13 mouse cellular contexts compared by ENCODE assay signal in the genomic region with DNA sequence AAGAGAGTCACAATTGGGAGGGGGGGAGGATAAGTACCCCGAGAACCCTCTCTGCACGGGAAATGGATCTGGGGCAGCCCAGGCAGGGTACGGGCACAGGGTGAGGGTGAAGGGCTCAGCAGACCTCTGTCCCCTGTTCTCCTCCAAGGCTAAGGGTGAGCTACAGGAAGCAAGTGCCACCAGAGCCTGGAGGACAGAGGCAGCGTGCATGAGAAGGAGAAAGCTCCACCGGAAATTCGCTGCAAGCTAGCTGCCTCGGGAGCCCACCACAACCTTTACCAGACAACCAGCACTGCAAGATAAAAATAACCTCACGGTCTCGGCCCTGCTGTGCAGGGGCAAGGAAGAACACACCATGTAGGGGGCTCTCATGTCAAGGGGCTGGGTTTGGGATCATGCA. TPM values are rescaled to one million over a fixed set of nuclear protein-coding genes. Genes with fewer than 3 reads are reported as not detected.
DNase-seq lines count a peak whose midpoint lies in the region; ATAC-seq and TF ChIP-seq lines count a peak whose summit lies in the region.
"Had no signal": no experiment of that assay in that cellular context is flagged by ENCODE, and none has a peak within 500 bp of the region (broad histone marks: within the 10 kb centered on the region; RNA-seq: fewer than 3 reads in every experiment).

No protein-coding gene starts in this region.

- no peak for TF ChIP-seq CTCF in bone marrow, adult 2 months (IDR thresholded peaks at IDR 0.05; ENCODE audit: control insufficient read depth, insufficient read depth, low read length)

- H3K9me3 ChIP-seq in heart, embryonic 14.5 days (ENCODE audit: control insufficient read depth, low read length) = no peaks in the 10 kb centered on the region
- 0 out of 2 replicates have a peak, but pooled peaks cover 3% of the 10 kb centered on the region for H3K9me3 ChIP-seq in megakaryocyte, embryonic 14.5 days
- H3K9me3 ChIP-seq in hindbrain, embryonic 10.5 days = peaks cover 5% of the 10 kb centered on the region; the same call in 1 of the 2 replicates
- H3K9me3 ChIP-seq: neural tube, embryonic 12.5 days had no signal

- ATAC-seq in heart, embryonic 14.5 days (ENCODE audit: insufficient number of reproducible peaks, insufficient read depth, low FRiP score, low read depth) = no peak
- ATAC-seq: intestine, postnatal 0 days had no signal

- H3K27me3 ChIP-seq in heart, embryonic 14.5 days (ENCODE audit: control insufficient read depth, insufficient read depth, low read length) = no peaks in the 10 kb centered on the region
- no peaks in the 10 kb centered on the region for H3K27me3 ChIP-seq in megakaryocyte, embryonic 14.5 days (replicated peaks)
- H3K27me3 ChIP-seq in hindbrain, embryonic 10.5 days (ENCODE audit: insufficient read depth, poor library complexity, severe bottlenecking) = no peaks in the 10 kb centered on the region
- H3K27me3 ChIP-seq: neural tube, embryonic 12.5 days had no signal

- H3K4me1 ChIP-seq in heart, embryonic 14.5 days (ENCODE audit: control insufficient read depth in 2 of 2, insufficient read depth in 2 of 2, low read length in 2 of 2) = peaks cover 19 to 25% of the 10 kb centered on the region in 2 experiments
- H3K4me1 ChIP-seq in bone marrow, adult 2 months (ENCODE audit: control insufficient read depth, insufficient read depth, low read length) = peaks cover 5% of the 10 kb centered on the region
- peaks cover 52% of the 10 kb centered on the region for H3K4me1 ChIP-seq in megakaryocyte, embryonic 14.5 days
- H3K4me1 ChIP-seq in hindbrain, embryonic 10.5 days (replicated peaks) = peaks cover 6% of the 10 kb centered on the region
- H3K4me1 ChIP-seq: neural tube, embryonic 12.5 days had no signal

- peak overlapping the region; percentile 1; the same call in 1 of the 2 replicates for H3K4me2 ChIP-seq in heart, embryonic 14.5 days (ENCODE audit: low read length)
- H3K4me2 ChIP-seq: neural tube, embryonic 12.5 days had no signal

- WGBS in heart, embryonic 14.5 days = 31% methylated on average over 9 of the region's 9 CpGs
- 4% methylated on average over 9 of the region's 9 CpGs for WGBS in bone marrow, adult 2 months
- WGBS in hindbrain, embryonic 10.5 days = 86% methylated on average over 9 of the region's 9 CpGs

- peak overlapping the region; percentile 73 to 93 for H3K27ac ChIP-seq in heart, embryonic 14.5 days (replicated peaks in 1 of 2; ENCODE audit: control insufficient read depth in 1 of 2, insufficient read depth in 1 of 2, low read depth in 2 of 2, low read length in 2 of 2)
- H3K27ac ChIP-seq in bone marrow, adult 2 months (ENCODE audit: control insufficient read depth, insufficient read depth, low read depth, low read length, poor library complexity) = 0 out of 2 replicates have a peak overlapping the region, but pooled peaks have one; percentile 13
- H3K27ac ChIP-seq in hindbrain, embryonic 10.5 days = no peak overlapping the region
- H3K27ac ChIP-seq: left cerebral cortex, adult 2 months; neural tube, embryonic 12.5 days had no signal

- no peak for DNase-seq in heart, postnatal 36 days
- DNase-seq in 416B (ENCODE audit: low read depth) = peak; percentile 84
- no peak for DNase-seq in embryo, embryonic 9.5 days (ENCODE audit: extremely low spot score)
- DNase-seq in hindbrain, embryonic 10.5 days (ENCODE audit: low spot score) = no peak
- DNase-seq in layer of hippocampus, adult 9-10 months (ENCODE audit: low spot score) = no peak
- DNase-seq: cerebellum, adult 9-11 months; lung, postnatal 4 days had no signal

- H3K9ac ChIP-seq in heart, embryonic 14.5 days (ENCODE audit: low read length) = no peak overlapping the region
- H3K9ac ChIP-seq: neural tube, embryonic 12.5 days had no signal

- no peak overlapping the region for H3K4me3 ChIP-seq in heart, embryonic 14.5 days (ENCODE audit: control insufficient read depth in 1 of 2, insufficient read depth in 1 of 2, low read depth in 1 of 2, low read length in 2 of 2)
- H3K4me3 ChIP-seq in bone marrow, adult 2 months (replicated peaks; ENCODE audit: control insufficient read depth, low read depth, low read length) = no peak overlapping the region
- H3K4me3 ChIP-seq in megakaryocyte, embryonic 14.5 days (replicated peaks) = peak overlapping the region; percentile 78
- no peak overlapping the region for H3K4me3 ChIP-seq in hindbrain, embryonic 10.5 days
- H3K4me3 ChIP-seq: left cerebral cortex, adult 2 months; neural tube, embryonic 12.5 days had no signal

- no peak for TF ChIP-seq POLR2A in bone marrow, adult 2 months (IDR thresholded peaks at IDR 0.05; ENCODE audit: borderline replicate concordance, control insufficient read depth, low read depth, low read length)

- intact Hi-C loops in heart, postnatal 36 days (cut with DNase I) = no loop called here

- H3K36me3 ChIP-seq in heart, embryonic 14.5 days (ENCODE audit: control insufficient read depth, insufficient read depth, low read length) = peaks cover 3% of the 10 kb centered on the region
- peaks cover 1% of the 10 kb centered on the region for H3K36me3 ChIP-seq in megakaryocyte, embryonic 14.5 days (replicated peaks; ENCODE audit: low read length)
- 0 out of 2 replicates have a peak, but pooled peaks cover under 1% of the 10 kb centered on the region for H3K36me3 ChIP-seq in hindbrain, embryonic 10.5 days
- H3K36me3 ChIP-seq: neural tube, embryonic 12.5 days had no signal

RNA-seq across cellular contexts. Expression of a gene that starts 30.0 kb away (rescaled TPM):
- polyA plus RNA-seq in heart, embryonic 14.5 days (2014; fragmentation: Nextera tagmentation; extraction: Ambion mirVana) = 28.8 and 36.2 TPM in 2 replicates
- 100 to 1,000 TPM; 339 to 436 TPM for total RNA-seq in heart, postnatal 36 days (2021)
- 19.3 and 31.8 TPM in 2 replicates for polyA plus RNA-seq in bone marrow, adult 2 months (2011; ENCODE audit: insufficient read depth, insufficient read length, low replicate concordance, missing spikeins)
- 7.2 and 15.9 TPM in 2 replicates for polyA plus RNA-seq in megakaryocyte, embryonic 14.5 days (2012; ENCODE audit: insufficient read depth, low replicate concordance)
- 2.4 and 2.6 TPM in 2 replicates for polyA plus RNA-seq in hindbrain, embryonic 10.5 days (2016; fragmentation: Nextera tagmentation; extraction: Ambion mirVana)
